Mouse (Mus musculus) heart, adult 2 months (tissue): ENCODE results near the gene Olfr191.

Experiments
- CTCF ChIP-seq: fragments of 200-600 bp; IDR thresholded peaks from 2 replicates; pipeline ENCODE4 v1.8.1; 2022; ENCODE audit warnings: antibody characterized with exemption, mild to moderate bottlenecking, moderate library complexity
- POLR2A ChIP-seq: fragments of 200-500 bp; IDR thresholded peaks from 2 replicates; pipeline ENCODE4 v1.6.1; 2011; ENCODE audit warnings: mild to moderate bottlenecking, low read depth, low read length, control low read depth; ENCODE audit not compliant: insufficient read depth

- TF ChIP-seq CTCF (no peak), POLR2A (no peak)
Observed at GRCm38 (mm10) chr16:59048860-59049259, 40.8 kb downstream of the Olfr191 start.
